Mouse (Mus musculus): ENCODE measurements at regions not wholly inside any gene's neighbourhood (a gene's known extent, or its start where the extent isn't known, plus 50 kb on each side); places are given as distances from the start of the nearest gene placed in this dataset.

- no peak for DNase-seq (ENCODE audit: low spot score)
Observed at GRCm38 (mm10) chr6:141136664-141137375, 112.2 kb upstream of the Pde3a start.

GRCm38 (mm10) chr6:141141016-141141415, 108.1 kb upstream of the Pde3a start:
- DNase-seq (ENCODE audit: low spot score), result peak; percentile 19

GRCm38 (mm10) chr6:141148417-141149169, 100.5 kb upstream of the Pde3a start:
- no peak for DNase-seq (ENCODE audit: low spot score)

- no peak for DNase-seq (ENCODE audit: low spot score)
Observed at GRCm38 (mm10) chr6:141149170-141149917, 99.7 kb upstream of the Pde3a start.

DNA sequence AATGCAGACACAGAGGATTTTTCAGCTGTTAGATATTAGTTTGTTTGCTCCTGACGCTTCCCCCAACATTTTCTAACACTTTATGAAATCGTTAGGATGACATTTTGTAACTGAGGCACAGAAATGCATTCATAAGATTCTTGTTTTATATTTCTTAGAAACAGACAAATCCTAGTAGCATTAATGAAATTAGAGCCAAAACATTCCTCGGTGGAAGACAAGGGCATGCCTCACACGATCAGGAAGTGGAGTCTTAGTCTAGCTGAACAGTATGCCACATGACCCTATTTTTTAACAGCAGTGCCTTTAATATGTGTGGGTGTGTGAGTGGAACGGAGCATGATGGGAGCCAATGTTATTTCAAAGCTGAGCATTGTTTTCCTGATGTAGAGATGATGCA, 89.7 kb upstream of the Pde3a start:
- no peak for DNase-seq (ENCODE audit: low spot score)

DNA sequence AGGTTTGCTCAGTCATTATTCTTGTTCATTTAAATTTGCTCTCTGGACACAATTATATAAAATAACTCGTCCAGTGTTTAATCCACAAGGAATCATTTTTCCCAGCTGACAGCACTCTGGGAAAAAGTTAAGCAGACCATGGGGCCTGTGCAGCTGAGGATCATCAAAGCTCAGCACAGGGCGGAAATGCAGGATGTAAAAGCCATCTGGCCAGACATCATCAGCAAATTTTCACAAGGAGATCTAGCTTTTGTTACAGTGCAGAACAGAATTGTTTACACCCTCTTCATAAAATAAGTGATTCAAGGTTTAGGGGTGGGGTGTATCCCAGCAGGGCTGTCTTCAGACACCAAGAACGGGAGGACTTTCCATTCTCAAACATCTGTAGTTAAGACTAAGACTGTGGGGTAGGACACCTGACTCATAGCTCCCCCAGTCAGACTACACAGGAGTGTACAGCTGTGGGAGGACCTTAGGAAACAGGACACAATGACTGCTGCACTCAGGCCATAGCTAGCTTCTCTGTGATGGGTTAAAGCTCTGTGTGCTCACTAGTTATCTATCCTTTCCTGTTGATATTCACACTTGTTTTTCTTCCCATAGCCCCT, 87.3 kb upstream of the Pde3a start:
- peak; percentile 6 for DNase-seq (ENCODE audit: low spot score)

DNA sequence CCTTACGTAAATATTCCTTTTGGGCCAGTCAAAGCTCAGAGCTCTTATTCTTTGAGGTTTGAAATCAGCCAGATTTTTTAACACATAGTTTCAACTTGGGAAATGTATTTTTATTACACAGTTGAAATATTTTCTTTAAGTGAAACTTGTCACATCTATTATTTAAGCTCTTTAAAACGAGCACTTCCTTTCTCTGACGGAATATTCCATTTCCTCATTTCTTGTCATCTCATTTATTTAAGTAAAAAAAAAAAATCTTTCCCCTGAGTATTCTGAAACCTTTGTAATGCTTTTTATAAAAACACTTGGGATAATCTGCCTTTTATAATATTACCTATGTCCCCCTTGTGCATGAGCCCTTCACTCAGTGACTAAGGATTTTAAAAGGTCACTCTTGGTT, 81.8 kb upstream of the Pde3a start:
- DNase-seq (ENCODE audit: low spot score), result no peak

DNA sequence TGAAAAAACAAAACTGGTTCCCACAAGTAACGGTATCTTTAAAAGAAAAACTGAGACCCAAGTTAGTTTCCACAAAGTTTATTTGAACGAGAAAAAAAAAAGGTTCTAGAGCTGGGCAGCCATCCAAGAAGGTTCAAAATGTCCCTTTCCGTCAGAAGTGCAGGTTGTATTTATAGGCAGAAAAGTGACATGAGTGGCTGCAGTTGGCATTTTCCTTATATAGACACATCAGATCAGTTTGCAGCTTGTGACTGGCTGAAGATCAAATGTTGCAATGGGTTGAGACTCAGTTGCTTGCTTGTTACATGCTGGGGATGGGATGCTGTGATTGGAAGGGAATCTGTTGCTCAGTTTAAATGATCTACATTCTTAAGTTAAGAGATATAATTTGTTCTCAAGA, 80.7 kb upstream of the Pde3a start:
- peak; percentile 11 for DNase-seq (ENCODE audit: low spot score)

GRCm38 (mm10) chr6:141183782-141184181, 65.3 kb upstream of the Pde3a start:
- DNase-seq (ENCODE audit: low spot score), result no peak

GRCm38 (mm10) chr6:141188036-141188435, 61.0 kb upstream of the Pde3a start:
- no peak for DNase-seq (ENCODE audit: low spot score)

DNA sequence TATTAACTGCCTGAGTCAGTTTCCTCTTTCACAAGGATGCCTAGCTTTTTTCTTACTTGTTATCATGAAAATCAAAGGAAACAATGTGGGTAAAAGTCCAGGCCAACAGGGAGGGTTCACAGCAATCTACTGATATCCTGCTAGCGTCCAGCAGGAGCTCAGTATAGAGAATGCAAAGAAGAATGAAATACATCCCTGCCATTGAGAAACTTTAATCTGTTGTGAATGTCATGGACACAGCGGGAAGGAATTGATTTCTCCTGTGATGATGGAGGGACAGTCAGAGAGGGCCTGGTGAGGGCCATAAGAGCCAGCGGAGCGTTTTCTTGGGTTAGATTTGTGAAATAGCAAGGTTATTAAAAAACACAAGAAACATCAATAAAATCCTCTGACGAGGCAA, 60.0 kb upstream of the Pde3a start:
- no peak for DNase-seq (ENCODE audit: low spot score)

DNA sequence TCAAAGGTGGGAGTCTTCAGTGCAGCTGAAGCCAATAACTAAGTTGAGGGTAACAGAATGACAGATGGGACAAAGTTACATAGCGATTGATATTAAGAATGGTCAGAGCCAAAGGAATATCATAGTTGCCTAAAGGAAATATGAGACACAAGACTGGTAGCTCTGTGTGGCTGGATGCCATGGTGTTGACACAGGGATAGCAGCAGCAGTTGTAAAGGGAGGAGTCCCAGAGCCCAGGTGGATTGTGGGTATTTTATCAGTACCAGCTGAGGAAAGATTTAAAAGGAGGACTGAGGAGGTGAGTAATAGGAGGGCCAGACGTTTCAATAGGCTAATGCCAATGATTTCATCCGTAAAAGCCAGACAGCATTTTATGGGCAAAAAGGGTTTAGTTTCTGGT, 59.4 kb upstream of the Pde3a start:
- DNase-seq (ENCODE audit: low spot score), result no peak

DNA sequence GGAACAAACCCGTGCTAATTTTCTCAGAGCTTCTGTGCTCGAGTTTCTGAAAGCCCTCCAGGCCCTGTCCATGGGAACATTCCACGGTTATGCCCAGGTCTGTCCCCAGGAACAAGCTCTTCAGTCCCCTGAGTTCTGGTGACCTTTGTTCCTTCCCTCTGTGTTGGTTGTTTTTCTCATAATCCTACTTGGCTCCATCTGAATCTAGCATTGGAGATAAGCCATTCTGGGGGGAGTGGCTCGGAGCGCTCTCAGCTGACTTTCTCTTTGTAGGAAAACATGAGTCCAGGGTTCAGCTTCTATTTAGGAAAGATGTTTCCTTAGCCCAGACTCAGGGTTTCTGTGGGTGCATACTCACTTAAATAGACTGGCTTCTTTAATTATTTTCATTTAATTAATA, 58.7 kb upstream of the Pde3a start:
- DNase-seq (ENCODE audit: low spot score), result peak; percentile 43

GRCm38 (mm10) chr6:141197501-141197900, 51.6 kb upstream of the Pde3a start:
- DNase-seq (ENCODE audit: low spot score), result no peak
